Mouse (Mus musculus): ENCODE data around the gene Creb5.

- TF ChIP-seq CTCF (IDR thresholded peaks at IDR 0.05; ENCODE audit: borderline replicate concordance, insufficient read depth, low read depth, low read length) (no peak), POLR2A (IDR thresholded peaks at IDR 0.05; ENCODE audit: borderline replicate concordance, insufficient read depth, low read length) (no peak)
These were observed 451.1 kb downstream of the Creb5 start for GRCm38 (mm10) chr6:53738206-53738605.

Measured in cerebellum, adult 2 months (tissue).